Mouse (Mus musculus): ENCODE measurements around the gene Ccdc186. TPM values are rescaled to one million over a fixed set of nuclear protein-coding genes. Genes with fewer than 3 reads are reported as not detected.

The Ccdc186 gene
- polyA plus RNA-seq (2015; fragmentation: Nextera tagmentation; extraction: Ambion mirVana), result 10.7 and 10.9 TPM in 2 replicates

DNA sequence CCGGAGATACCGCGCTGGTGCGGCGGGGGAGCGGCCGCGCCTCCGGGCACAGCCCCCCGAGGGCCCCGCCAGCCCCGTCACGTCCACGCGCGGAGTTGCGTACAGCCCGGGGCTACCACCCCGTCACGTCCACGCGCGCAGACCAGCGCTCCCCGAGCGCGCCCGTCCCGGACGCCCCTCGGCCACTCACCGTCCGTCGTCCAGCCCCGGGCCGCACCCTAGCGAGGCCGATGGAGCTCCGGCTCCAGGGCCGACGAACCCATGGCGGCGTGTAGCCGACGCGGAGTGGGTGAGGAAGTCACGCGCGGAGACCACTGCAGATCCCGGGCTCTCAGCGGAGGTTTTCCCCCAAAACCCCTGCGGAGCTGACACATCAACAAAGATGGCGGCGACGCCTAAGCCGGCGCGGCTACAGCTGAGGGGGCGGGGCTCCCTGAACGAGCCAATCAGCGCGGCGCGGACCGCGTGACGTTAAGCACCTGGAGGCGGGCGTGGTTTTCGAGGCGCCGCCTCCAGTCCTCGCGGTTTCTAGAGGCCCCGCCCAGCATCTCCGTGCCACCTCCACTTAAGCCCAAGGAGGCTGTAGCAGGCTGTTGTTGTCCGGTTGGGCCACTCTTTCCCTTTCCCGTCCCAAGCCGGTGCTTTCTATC lies at the start of gene Ccdc186:
Gene Ccdc186, minus strand, starts transcription at position 393 of the 650 bp plus-strand sequence.

DNA sequence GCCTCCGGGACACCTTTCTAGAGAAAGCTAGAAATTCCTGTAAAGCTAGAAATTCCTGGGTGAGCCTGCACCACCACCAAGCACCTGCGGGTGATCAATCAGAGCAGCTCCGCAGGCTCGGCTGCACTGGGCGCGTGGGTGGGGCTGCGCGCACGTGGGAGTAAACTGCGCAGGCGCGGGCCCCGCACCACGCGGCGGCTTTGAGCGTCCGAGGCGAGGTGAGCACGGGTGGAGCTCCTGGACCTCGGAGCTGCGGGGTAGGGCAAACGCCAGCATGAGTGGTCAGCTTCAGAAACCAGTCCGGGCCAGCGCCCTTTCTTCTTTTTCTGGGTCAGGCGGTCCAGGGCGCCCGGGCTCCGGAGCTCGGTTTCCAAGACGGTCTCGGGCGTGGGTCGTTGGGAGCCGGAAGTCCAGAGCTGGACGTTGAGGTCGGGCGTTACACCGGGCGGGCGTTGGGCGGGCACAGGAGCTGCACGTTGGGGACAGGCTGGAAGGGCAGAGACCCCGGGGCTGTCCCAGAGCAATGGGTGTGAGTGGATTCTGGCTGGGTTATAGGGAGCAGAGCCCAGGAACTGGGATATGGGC lies 4.1 kb upstream of the Ccdc186 start, which contains the start of gene Tdrd1:
Gene Tdrd1, plus strand, starts transcription at position 163 of the 585 bp plus-strand sequence.

Other genes starting within 250 kb of the Ccdc186 start
- 0.20 and 0.46 TPM in 2 replicates for gene Adrb1, start 100.0 kb downstream of the Ccdc186 start, polyA plus RNA-seq (2015; fragmentation: Nextera tagmentation; extraction: Ambion mirVana)
- 0.03 and 0.13 TPM in 2 replicates for gene Tdrd1, start 4.0 kb upstream of the Ccdc186 start, polyA plus RNA-seq (2015; fragmentation: Nextera tagmentation; extraction: Ambion mirVana)
- 0.14 and 0.77 TPM in 2 replicates for gene Vwa2, start 52.1 kb upstream of the Ccdc186 start, polyA plus RNA-seq (2015; fragmentation: Nextera tagmentation; extraction: Ambion mirVana)
- gene Afap1l2, start 186.0 kb upstream of the Ccdc186 start, polyA plus RNA-seq (2015; fragmentation: Nextera tagmentation; extraction: Ambion mirVana), result 10.5 and 15.7 TPM in 2 replicates